Mouse (Mus musculus): ENCODE measurements around the gene Sdc1.

GRCm38 (mm10) chr12:8827014-8827715, 56.0 kb downstream of the Sdc1 start:
- TF ChIP-seq CTCF (IDR thresholded peaks at IDR 0.05; ENCODE audit: low read depth) = no peak
- TF ChIP-seq EP300 (IDR thresholded peaks at IDR 0.05; ENCODE audit: low read depth) = no peak

Data from liver, postnatal 0 days (tissue).